Mouse (Mus musculus) neural tube, embryonic 13.5 days (tissue): ENCODE data around the gene Fgfr2. TPM values are rescaled to one million over a fixed set of nuclear protein-coding genes. Genes with fewer than 3 reads are reported as not detected.
A peak's percentile ranks its signal among the peaks of the same experiment; 100 is the strongest.

Experiments used
- ATAC-seq: fragments of 200-750 bp; cut with Nextera tagmentation; 2 replicates; pipeline ENCODE4 v1.8.0; 2017; ENCODE audit warnings: low read depth, mild to moderate bottlenecking, moderate TSS enrichment, moderate library complexity
- H3K27ac ChIP-seq: fragments of 300-500 bp; sonication (generic); replicated peaks from 2 replicates; pipeline ENCODE4 v1.5.1; 2015; ENCODE audit warnings: moderate library complexity, mild to moderate bottlenecking, inconsistent platforms
- H3K27me3 ChIP-seq: fragments of 300-500 bp; sonication (generic); 2 replicates; pipeline ENCODE4 v1.6.1; 2015; ENCODE audit warnings: mild to moderate bottlenecking, inconsistent platforms
- H3K36me3 ChIP-seq: fragments of 300-500 bp; sonication (generic); 2 replicates; pipeline ENCODE4 v1.6.1; 2015; ENCODE audit warnings: mild to moderate bottlenecking, inconsistent platforms
- H3K4me1 ChIP-seq: fragments of 300-500 bp; sonication (generic); replicated peaks from 2 replicates; pipeline ENCODE4 v1.6.1; 2015; ENCODE audit warnings: inconsistent platforms
- H3K4me2 ChIP-seq: fragments of 300-500 bp; sonication (generic); 2 replicates; pipeline ENCODE4 v1.6.1; 2015; ENCODE audit warnings: inconsistent platforms, mild to moderate bottlenecking, moderate library complexity
- H3K4me3 ChIP-seq: fragments of 300-500 bp; sonication (generic); 2 replicates; pipeline ENCODE4 v1.5.1; 2015; ENCODE audit warnings: mild to moderate bottlenecking, inconsistent platforms
- H3K9ac ChIP-seq: fragments of 300-500 bp; sonication (generic); 2 replicates; pipeline ENCODE4 v1.6.1; 2015; ENCODE audit warnings: moderate library complexity, mild to moderate bottlenecking, inconsistent platforms
- H3K9me3 ChIP-seq: fragments of 300-500 bp; sonication (generic); 2 replicates; pipeline ENCODE4 v1.6.1; 2016; ENCODE audit warnings: inconsistent platforms
- WGBS: fragments of 180-500 bp; shearing (Covaris S2); methylation state at CpG from one replicate; pipeline ENCODE4 v1.1.7; 2015; 5-methylcytosine and 5-hydroxymethylcytosine counted together
- polyA plus RNA-seq: library from polyadenylated mRNA; unstranded; fragments of >200 nt; fragmentation: Nextera tagmentation; extraction: Ambion mirVana; gene quantifications from 2 replicates; pipeline ENCODE4 v1.2.1, GENCODE M21; 2015

Fgfr2 gene
- polyA plus RNA-seq, 1 experiment from 2014 or later: 22.9 TPM

DNA sequence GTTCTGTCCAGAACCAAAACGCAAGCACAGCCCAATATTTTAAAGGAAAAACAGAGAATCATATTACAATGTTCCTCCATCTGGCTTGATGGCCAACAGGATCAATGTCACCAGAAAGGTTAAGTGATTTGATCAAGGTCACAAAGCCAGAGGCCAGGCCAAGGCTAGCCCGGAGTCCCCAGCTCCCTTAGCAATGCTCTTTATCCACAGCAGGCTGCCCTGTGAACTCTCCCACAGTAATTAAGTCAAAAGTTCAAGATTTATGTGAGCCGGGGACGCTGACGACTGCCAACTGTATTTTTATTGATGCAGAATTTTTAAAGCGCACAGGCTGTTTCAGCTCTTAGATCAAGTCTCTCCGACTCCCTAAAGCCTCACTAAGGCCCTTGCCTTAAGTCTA is 2889.4 kb downstream of the Fgfr2 start:
- ATAC-seq: no peak

GRCm38 (mm10) chr7:130230034-130230433 is 2893.1 kb downstream of the Fgfr2 start:
- 83% methylated on average over 4 of the region's 4 CpGs for WGBS
- no peak for ATAC-seq

More for the DNA sequence above, 2889.4 kb downstream of the Fgfr2 start:
- H3K4me2 ChIP-seq: no peak overlapping the region
- H3K4me1 ChIP-seq: peaks cover 17% of the 10 kb centered on the region
- H3K9me3 ChIP-seq: no peaks in the 10 kb centered on the region
- H3K27ac ChIP-seq: no peak overlapping the region
- H3K27me3 ChIP-seq: no peaks in the 10 kb centered on the region
- no peaks in the 10 kb centered on the region for H3K36me3 ChIP-seq
- H3K4me3 ChIP-seq: no peak overlapping the region
- 16% methylated on average over 7 of the region's 7 CpGs for WGBS
- H3K9ac ChIP-seq: no peak overlapping the region

DNA sequence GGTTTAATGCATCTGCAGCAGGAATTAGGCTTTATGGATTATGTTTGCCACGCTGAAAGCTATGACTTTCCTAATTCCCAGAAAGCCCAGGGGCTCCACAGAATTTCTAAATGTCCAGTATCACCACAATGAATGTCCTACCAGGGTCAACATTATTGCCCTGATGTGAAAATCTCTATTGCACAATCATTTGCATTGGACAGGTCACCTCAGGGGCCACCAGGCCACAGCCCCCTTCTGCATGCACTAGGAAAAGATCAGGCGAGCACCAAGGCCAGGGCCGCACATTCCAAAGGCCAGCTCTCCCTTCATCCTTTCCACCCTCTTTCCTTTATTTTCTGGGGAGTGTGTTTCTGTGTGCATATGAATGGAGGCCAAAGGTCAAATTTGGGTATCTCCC is 2897.9 kb downstream of the Fgfr2 start:
- Histone ChIP-seq H3K36me3 (no peaks in the 10 kb centered on the region), H3K4me2 (no peak overlapping the region), H3K27ac (no peak overlapping the region), H3K4me3 (no peak overlapping the region), H3K9me3 (no peaks in the 10 kb centered on the region), H3K9ac (no peak overlapping the region), H3K4me1 (peaks cover 35% of the 10 kb centered on the region), H3K27me3 (no peaks in the 10 kb centered on the region)
- 76% methylated on average over 3 of the region's 3 CpGs for WGBS
- no peak for ATAC-seq

More at GRCm38 (mm10) chr7:130230034-130230433, 2893.1 kb downstream of the Fgfr2 start:
- H3K4me2 ChIP-seq: no peak overlapping the region
- H3K27me3 ChIP-seq: no peaks in the 10 kb centered on the region
- no peak overlapping the region for H3K27ac ChIP-seq
- no peaks in the 10 kb centered on the region for H3K9me3 ChIP-seq
- H3K4me1 ChIP-seq: peaks cover 33% of the 10 kb centered on the region
- no peak overlapping the region for H3K4me3 ChIP-seq
- H3K9ac ChIP-seq: no peak overlapping the region
- no peaks in the 10 kb centered on the region for H3K36me3 ChIP-seq

DNA sequence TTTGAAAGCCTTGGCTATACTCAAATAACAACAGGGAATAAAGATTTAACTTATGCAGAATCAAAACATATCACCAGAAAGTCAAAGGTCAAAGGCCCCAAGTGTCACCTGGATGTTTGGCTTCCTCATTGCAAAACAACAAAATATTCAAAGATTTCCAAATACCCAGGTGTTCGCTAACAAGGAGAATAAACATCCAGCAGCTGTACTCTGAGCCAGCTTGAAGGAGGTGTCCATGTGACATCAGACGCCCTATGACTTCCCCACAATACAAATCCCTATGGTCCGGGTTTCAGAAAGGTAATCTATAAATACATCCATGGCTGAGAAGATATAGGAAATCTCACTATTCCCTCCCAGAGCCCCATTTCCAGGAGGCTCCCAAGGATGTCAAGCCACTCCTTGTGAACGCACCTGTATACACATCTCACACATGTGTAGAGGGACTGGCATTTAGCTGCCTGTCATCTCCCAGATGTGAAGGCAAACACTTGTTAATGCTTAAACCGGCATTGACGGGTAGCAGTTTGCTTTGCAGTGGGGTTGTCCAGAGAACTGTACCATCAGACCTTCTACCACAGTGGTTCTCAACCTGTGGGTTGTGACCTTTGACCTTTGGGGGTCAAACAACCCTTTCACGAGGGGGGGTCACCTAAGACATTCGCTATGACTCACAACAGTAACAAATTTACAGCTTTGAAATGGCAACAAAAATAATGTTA is 2900.4 kb downstream of the Fgfr2 start:
- no peak for ATAC-seq
- no peak overlapping the region for H3K9ac ChIP-seq
- no peak overlapping the region for H3K27ac ChIP-seq
- H3K27me3 ChIP-seq: no peaks in the 10 kb centered on the region
- H3K36me3 ChIP-seq: no peaks in the 10 kb centered on the region
- 83% methylated on average over 8 of the region's 8 CpGs for WGBS
- H3K4me1 ChIP-seq: peaks cover 35% of the 10 kb centered on the region
- H3K4me3 ChIP-seq: no peak overlapping the region
- no peaks in the 10 kb centered on the region for H3K9me3 ChIP-seq
- H3K4me2 ChIP-seq: no peak overlapping the region

GRCm38 (mm10) chr7:130221661-130222387 is 2901.3 kb downstream of the Fgfr2 start:
- H3K9ac ChIP-seq: no peak overlapping the region
- no peak overlapping the region for H3K4me3 ChIP-seq
- H3K27ac ChIP-seq: no peak overlapping the region
- H3K4me1 ChIP-seq: peaks cover 29% of the 10 kb centered on the region
- H3K9me3 ChIP-seq: no peaks in the 10 kb centered on the region
- ATAC-seq: no peak
- 67% methylated on average over 17 of the region's 17 CpGs for WGBS
- no peaks in the 10 kb centered on the region for H3K36me3 ChIP-seq
- H3K27me3 ChIP-seq: no peaks in the 10 kb centered on the region
- no peak overlapping the region for H3K4me2 ChIP-seq

DNA sequence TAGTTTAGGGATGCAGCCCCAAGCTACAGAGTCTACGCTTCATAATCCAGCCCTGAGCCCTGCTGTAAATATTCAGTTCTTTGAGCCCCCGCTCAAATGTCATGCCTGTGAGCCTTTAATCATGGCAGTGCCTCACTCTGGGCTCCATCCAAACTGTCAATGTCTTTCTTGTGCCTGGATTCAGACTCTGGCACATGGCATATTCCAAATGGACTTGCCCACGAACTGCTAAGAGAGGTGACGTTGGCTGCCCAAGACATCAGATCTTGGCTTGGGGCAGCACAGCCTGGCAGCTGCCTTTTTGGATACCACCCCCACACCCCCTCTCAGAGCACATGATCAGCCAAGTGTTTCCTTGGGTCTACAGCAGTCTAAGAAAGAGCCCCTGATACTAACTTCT is 2902.5 kb downstream of the Fgfr2 start:
- no peak overlapping the region for H3K4me2 ChIP-seq
- no peak for ATAC-seq
- H3K4me3 ChIP-seq: no peak overlapping the region
- H3K27ac ChIP-seq: no peak overlapping the region
- H3K27me3 ChIP-seq: no peaks in the 10 kb centered on the region
- peaks cover 28% of the 10 kb centered on the region for H3K4me1 ChIP-seq
- no peaks in the 10 kb centered on the region for H3K9me3 ChIP-seq
- no peaks in the 10 kb centered on the region for H3K36me3 ChIP-seq
- no peak overlapping the region for H3K9ac ChIP-seq
- 75% methylated on average over 4 of the region's 4 CpGs for WGBS

DNA sequence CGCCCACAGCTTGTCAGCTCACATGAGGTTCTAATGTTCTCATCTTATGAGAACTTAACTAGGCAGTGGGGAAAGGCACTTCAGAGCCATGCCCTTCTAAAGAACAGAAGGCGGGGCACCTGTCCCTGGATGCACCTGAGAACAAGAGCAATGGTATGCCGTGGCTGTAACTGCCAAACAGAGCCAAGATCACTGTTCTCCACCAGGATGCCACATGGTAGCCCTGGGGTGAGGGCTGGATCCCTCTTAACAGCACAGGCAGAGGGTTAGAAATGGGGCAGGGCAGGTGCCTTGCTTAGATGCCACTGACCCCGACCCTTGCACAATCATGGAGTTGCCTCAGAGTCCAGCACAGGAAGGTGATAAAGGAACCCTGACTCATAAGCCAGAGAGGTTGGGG is 2903.3 kb downstream of the Fgfr2 start:
- Histone ChIP-seq H3K4me2 (no peak overlapping the region), H3K27ac (no peak overlapping the region), H3K4me1 (peaks cover 36% of the 10 kb centered on the region), H3K9ac (no peak overlapping the region), H3K9me3 (no peaks in the 10 kb centered on the region), H3K36me3 (no peaks in the 10 kb centered on the region), H3K27me3 (no peaks in the 10 kb centered on the region), H3K4me3 (no peak overlapping the region)
- ATAC-seq: no peak
- WGBS: 92% methylated on average over 4 of the region's 4 CpGs

GRCm38 (mm10) chr7:130216272-130216671 is 2906.9 kb downstream of the Fgfr2 start:
- H3K9me3 ChIP-seq: no peaks in the 10 kb centered on the region
- H3K36me3 ChIP-seq: no peaks in the 10 kb centered on the region
- no peak overlapping the region for H3K9ac ChIP-seq
- H3K27ac ChIP-seq: no peak overlapping the region
- no peaks in the 10 kb centered on the region for H3K27me3 ChIP-seq
- H3K4me2 ChIP-seq: no peak overlapping the region
- no peak for ATAC-seq
- no peak overlapping the region for H3K4me3 ChIP-seq
- H3K4me1 ChIP-seq: peaks cover 36% of the 10 kb centered on the region
- 31% methylated on average over 4 of the region's 4 CpGs for WGBS

DNA sequence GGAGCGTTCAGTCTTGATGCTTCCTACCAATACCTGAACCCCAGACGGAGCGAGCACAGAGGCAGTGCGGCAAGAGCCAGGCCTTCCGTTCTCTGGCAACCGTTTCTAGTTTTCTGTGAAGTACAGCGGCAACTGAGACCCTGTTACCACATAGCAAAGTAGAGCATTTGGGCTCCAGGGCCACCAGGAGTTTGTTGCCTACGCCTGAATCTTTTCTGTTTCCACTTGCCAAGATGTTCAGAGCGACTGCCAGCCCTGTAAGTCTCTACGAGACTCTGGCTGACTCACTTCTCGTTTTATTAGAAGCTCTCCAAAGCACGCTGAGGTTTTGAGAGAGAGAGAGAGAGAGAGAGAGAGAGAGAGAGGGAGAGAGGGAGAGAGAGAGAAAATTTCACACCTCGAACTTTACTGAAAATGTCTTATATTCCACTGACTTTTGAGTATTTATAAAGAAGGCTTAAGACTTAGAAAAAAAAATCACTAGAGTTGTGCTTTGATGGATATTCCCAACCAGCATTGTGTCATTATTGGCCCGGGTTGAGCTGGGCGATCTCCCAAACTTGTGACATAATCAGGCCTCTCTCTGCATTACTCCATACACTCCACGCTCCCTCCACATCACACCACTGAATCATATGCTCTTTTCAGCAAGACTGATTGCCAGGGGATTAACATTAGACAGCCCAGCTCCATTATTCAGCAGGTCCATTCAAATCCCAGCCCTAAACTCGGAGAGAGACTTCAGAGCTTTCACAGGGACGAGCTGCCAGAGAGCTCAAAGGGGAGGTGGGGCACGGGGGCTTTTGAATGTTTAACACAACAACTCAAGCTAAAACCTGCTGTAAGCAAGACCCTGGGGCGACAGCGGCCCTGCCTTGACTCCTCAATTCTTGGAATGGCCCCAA is 2907.6 kb downstream of the Fgfr2 start:
- peaks cover 30% of the 10 kb centered on the region for H3K4me1 ChIP-seq
- H3K27me3 ChIP-seq: no peaks in the 10 kb centered on the region
- H3K36me3 ChIP-seq: no peaks in the 10 kb centered on the region
- ATAC-seq: peak; percentile 83
- H3K9me3 ChIP-seq: no peaks in the 10 kb centered on the region
- peak overlapping the region; percentile 73 for H3K27ac ChIP-seq
- H3K4me3 ChIP-seq: no peak overlapping the region
- WGBS: 34% methylated on average over 21 of the region's 21 CpGs
- H3K4me2 ChIP-seq: no peak overlapping the region
- no peak overlapping the region for H3K9ac ChIP-seq

DNA sequence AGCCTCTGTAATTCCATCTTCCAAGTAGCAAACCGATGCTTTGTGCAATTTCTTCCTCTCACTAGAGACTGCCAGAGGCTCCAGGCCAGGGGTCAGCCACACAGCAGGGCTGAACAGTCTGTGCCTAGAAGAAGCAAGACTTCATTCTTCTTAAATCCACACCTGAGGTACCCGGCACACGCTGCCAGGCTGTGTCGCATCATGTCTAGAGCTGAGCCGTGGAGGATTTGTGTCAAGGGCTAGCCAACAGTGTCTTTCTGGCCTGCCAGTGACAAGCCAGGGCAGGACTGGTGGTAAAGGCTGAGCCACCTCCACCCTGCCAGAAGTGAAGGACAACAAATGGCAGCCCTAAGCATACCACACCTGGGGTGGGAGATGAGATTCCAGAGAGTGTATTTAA is 2910.0 kb downstream of the Fgfr2 start:
- 93% methylated on average over 5 of the region's 5 CpGs for WGBS
- no peaks in the 10 kb centered on the region for H3K9me3 ChIP-seq
- no peaks in the 10 kb centered on the region for H3K36me3 ChIP-seq
- H3K27me3 ChIP-seq: no peaks in the 10 kb centered on the region
- peaks cover 42% of the 10 kb centered on the region for H3K4me1 ChIP-seq
- H3K9ac ChIP-seq: no peak overlapping the region
- no peak overlapping the region for H3K4me2 ChIP-seq
- no peak overlapping the region for H3K27ac ChIP-seq
- no peak overlapping the region for H3K4me3 ChIP-seq
- no peak for ATAC-seq

GRCm38 (mm10) chr7:130211411-130211810 is 2911.7 kb downstream of the Fgfr2 start:
- Histone ChIP-seq H3K36me3 (no peaks in the 10 kb centered on the region), H3K9me3 (no peaks in the 10 kb centered on the region), H3K4me3 (no peak overlapping the region), H3K27me3 (no peaks in the 10 kb centered on the region), H3K27ac (no peak overlapping the region), H3K9ac (no peak overlapping the region), H3K4me1 (peaks cover 56% of the 10 kb centered on the region), H3K4me2 (no peak overlapping the region)
- ATAC-seq: no peak
- 90% methylated on average over 5 of the region's 5 CpGs for WGBS

GRCm38 (mm10) chr7:130208601-130209000 is 2914.5 kb downstream of the Fgfr2 start:
- Histone ChIP-seq H3K4me1 (peaks cover 40% of the 10 kb centered on the region), H3K9ac (no peak overlapping the region), H3K4me3 (no peak overlapping the region), H3K4me2 (no peak overlapping the region), H3K36me3 (no peaks in the 10 kb centered on the region), H3K9me3 (no peaks in the 10 kb centered on the region), H3K27ac (no peak overlapping the region), H3K27me3 (no peaks in the 10 kb centered on the region)
- no peak for ATAC-seq
- 42% methylated on average over 4 of the region's 4 CpGs for WGBS
